Mouse (Mus musculus) urinary bladder, postnatal 10 days (tissue): Measurements from ENCODE around the gene Egfl7.

ENCODE experiments used
- DNase-seq: peaks from one replicate; pipeline ENCODE4 v3.0.0; 2022; ENCODE audit warnings: low spot score

The Egfl7 gene

DNA sequence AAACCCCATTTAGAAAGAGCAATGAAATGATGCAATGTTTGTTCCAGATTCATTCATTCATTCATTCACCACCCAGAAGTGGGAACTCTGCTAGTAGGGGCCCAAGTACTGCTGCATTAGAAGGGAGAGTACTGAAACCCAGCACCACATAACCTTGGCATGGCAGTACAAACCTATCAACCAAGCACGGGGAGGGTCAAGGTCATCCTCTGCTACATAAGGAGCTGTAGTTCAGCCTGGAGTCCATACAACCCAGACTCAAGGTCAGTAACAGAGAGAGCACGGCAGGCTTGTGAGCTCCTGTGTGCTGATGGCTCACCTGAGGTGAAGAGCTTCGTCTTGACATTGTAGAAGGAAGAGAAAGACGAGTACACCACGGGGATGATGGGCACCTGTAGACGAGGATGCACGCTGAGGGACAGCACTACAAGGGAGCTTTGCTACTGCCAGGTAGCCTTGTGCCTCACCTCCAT is 14.7 kb downstream of the Egfl7 start:
- no peak for DNase-seq

DNA sequence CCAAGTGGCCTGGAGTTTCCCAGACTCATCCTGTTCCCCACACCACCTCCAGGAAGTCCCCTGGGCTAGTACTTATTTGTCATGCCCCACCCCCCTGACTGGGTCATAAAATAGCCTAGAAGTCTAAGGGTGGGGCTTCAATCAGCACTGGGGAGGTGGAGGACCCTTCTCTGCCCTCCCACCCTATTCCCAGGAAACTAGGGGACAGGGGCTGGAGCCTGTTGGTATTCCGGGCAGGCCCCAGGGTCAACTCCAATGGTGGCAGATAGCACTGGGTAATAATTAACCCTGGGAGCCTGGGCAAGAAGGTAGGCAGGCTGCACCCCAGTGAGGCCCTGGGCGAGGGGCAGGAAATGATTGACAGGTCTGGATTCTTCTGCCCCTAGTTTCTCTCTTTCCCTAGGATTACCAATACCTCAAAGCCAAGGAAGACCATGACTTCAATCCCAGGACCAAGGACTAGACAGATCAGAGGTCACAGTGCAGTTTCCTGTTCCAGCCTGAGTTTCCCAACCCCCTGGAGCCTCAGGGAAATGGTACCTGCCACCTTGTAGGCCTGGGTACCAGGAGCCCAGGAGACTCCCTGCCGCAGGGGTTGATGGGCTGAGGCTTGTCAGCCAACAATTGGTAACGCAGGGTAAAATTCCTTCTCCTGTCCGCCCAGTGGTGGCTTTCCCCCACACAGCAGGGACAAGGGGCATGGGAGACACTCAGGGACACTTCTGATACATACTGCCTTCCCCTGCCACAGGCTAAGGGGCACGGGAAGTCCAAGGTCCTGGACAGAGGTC is 15.3 kb downstream of the Egfl7 start:
- no peak for DNase-seq

DNA sequence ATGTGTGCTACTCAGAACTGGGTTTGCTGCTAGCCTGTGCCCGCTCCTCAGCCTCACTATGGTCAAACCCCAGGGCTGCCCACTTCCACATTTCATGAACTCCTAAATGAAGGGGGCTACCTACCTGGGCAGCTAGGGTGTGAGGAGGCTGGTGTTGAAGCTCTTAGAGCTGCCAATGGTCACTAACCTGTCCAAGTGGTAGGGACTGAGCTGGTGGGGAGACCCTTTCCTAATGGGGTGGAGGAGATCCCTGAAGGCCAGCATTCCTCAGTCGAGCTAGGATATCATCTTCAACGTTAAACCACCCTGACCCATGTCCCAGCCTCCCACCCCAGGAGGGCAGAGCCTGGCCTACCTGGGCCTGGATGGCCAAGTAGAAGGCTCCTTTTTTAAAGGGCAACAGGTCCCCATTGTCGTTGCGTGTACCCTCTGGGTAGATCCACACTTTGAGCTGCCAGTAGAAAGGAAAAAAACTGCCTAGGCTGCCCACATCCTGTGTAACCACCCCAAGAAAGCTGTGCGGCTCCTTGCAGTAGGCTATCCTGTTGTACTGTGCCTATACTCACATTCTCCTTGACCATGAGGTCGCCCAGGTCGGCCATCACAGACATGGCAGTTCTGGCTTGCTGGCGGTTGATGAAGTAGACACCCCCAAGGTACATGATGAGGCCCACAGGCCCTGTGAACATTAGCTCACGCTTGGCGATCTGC is 16.1 kb downstream of the Egfl7 start:
- DNase-seq: no peak

DNA sequence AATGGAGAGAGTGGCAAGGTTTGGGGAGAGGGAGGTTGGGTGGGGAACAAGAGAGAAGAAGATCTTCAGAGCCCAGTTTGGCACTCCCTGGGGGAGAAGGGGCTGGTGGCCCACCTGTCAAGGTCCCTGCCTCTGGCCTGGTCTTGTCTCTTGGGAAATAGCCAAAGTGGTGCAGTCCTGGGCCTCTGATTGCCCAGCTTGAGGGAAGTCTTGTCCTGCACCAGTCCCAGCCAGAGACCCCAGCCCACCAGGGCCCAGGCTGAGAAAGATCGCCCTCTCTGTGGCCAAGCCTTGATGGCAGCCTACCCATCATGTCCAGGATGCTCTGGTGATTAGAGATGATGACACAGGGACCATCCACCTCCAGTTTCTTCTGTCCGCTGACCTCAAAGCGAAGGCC is 17.1 kb downstream of the Egfl7 start:
- DNase-seq: no peak

DNA sequence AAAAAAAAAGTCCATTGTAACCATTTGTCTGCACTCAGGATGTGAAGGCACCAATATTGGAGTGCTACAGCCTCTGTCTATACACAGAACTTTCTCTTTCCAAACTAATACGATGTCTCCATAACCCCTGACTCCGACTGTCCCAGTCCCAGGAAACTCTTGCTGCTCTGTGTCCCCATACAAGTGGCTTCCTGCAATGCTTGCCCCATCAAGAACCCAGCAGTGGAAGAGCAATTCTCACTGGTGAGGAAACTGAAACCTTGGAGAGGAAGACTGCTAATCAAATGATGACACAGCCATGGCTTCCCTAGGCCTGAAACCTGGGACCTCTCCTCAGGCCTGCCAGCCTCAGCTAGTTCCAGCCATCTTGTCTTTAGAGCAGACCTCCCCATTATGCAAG is 18.0 kb downstream of the Egfl7 start:
- DNase-seq: no peak

DNA sequence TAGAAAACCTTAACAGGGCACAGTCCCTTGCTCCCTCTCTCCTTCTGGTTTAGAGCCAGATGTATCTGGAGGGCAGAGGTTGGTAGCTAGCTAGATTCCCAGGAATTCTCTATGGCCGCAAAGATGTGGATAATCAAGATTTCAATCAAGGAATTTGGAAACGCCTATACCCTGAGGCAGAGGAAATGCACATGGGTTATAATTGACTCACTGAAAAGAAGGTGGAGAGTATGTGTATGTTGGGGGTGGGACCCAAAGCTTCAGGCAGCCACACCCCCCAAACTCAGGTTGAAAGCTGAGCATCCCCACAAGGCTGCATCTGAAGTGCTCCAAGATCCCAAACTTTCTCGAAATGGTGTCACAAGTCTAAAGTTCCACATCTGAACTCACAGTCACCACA is 18.6 kb downstream of the Egfl7 start:
- DNase-seq: no peak

DNA sequence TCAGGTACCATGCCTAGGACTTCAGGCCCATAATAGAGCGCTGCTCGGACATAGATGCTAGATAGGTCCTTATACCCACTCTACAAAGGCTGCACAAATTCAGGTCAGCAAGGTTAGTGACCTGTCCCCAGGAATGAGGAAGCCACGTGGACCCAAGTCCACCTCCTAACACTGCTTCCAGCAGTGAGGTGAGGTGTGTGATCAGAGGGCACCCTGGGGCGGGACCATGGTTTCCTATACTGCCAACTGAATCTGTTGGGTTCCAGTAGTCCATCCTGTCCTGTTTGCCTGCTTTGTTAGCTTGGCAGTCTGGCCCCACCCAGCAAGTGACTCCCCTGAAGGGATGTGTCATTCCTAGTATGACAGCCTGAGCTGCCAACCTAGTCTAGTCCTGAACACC is 20.2 kb downstream of the Egfl7 start:
- DNase-seq: no peak

DNA sequence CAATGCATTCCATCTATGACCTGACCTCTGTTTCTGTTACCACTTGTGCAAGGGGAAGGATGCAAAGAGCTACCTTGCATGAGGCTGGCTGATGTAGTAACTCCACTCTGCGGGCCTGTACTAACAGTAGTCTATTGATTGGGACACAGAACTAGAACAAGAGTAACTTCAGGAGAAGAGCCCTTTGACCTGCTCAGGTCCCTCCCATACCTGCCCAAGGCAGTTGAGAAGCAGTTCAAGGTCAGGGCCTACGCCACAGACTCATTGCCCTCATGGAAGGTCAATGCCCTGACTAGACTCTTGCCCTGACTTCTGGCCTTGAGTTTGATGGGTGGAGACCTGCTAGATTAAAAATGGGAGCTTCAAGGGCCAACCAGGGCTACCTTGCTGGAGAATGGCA is 20.9 kb downstream of the Egfl7 start:
- no peak for DNase-seq

DNA sequence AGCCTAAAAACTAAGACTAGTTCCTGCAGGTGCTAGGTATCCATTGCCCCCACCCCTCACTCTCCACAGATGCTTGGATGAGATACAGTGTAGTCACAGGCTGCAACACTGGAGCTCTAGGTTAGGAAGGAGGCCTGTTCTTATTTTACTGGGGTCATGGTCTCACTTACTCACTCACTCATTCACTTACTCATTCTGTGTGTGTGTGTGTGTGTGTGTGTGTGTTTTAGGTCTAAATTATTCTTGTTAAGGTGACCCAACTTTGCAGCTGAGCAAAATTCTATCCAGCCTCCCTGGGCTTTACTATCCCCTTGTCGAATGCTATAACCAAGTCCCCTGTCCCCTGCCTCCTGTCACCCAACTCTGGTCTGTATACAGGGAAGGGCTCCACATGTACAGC is 21.8 kb downstream of the Egfl7 start:
- DNase-seq: no peak

DNA sequence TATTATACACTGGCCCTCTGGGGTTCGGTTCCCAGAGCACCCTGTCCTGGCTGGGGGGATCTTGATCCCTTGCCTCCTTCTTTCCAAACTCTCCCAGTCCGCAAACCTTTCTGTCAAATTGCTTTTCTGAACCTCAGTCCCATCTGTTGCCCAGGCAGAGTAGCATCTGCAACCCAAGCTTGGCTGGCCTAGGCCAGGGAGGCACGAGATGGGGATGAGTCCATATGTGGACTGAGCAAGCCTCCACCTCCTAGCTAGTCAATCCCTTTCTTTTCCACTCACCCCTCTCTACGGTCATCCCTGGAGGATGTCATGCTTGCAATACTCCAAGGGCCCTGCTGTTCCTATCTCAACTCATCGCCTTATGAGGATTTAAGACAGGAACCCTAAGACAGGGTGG is 22.8 kb downstream of the Egfl7 start:
- no peak for DNase-seq

DNA sequence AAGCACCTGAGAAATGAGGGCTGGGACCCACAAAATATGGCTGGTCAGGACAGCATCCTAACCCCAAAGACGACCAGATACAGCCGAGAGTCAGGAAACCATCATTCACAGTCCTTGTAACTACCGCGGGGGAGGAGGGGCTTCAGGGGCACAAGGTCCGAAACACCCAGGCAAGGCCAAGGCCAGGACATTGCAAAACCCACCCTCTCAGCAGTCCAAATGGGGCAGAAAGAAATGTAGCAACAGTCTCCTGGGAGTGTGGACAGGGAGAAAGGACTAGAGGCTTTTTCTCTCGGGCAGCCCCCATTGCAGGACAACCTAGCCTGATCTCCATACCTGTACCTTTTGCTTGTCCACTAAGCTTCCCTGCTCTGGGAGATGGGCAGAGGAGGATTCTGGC is 23.3 kb downstream of the Egfl7 start:
- no peak for DNase-seq

DNA sequence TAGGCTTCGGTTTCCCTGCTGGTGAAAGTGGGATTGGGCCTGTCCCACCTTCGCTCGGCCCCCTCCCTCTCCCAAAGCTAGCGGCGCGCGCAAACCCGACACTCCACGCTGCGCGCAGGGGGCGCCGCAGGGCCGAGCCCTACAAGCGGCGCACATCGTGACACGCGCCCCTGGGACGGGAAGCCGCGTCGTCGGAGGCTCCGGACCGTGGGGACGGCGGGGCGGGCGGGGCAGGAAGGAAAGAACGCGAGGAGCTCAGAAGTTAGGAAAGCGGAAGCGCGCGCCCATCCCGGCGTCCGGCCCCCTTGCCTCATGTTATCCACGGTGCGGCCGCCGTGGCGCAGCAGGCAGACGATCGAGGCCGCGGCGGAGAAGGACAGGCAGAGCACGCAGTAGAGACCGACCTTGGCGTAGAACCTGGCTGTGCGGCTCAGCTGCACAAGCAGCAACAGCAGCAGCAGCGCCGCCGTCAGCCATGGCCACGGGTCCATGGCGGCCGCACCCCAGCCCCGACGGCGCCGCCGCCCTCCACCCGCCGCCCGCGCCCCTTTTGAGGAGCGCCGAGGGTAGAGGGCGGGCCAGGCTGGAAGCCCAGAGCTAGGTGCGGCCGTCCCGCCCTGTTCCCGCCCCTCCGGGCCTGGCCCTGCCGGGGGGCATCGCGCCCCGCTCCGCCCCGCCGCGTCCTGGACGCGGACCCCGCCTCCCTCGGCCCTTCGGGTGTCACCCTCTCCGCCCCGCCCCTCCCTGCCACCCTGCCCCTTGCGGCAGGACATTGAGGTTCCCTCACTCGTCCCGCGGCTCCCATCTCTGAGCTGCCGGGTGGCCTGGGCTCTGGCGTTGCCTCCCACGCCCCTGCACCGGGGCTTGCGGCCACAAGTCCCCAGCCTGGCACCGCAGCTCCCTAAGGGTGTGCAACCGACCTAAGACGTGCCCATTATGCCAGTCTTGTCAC is 24.2 kb downstream of the Egfl7 start, which contains the start of gene Agpat2:
TSS of gene Agpat2 (minus strand) at position 698 of the 952 bp plus-strand sequence.
- no peak for DNase-seq

DNA sequence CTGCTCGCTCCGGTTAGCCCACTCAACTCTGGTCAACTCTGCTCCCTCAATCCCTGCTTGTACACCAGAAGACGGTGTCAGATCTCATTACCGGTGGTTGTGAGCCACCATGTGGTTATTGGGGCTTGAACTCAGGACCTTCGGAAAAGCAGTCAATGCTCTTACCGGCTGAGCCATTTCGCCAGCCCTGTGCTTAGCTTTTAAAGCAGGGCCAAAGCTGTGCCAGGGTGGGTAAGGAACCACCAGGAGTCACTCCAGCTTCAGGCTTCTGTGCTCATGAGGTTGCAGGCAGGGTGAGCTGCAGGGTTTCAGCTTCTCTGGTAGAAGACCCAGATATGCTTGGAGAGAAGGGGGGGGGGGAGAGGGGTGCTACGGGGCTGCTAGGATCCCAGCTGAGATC is 25.5 kb downstream of the Egfl7 start:
- no peak for DNase-seq

DNA sequence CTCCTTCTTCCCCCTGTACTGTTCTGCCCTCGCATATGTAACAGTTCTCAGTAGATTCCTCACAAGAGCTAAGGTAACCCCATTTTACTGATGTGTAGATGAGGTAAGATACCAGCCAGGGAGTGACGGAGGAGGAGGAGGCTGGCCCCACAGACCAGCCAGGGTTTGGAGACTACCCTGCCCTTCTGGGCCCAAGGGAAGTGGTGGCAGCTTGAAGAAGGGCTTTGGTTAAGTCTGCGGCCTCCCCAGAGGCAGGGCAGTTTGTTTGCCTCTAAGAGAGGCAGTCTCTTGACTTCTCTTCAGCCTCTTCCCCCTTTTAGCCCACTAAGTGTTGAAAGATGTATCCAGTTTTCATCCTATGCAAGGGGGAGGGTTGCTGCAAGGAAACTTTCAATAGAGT is 26.8 kb downstream of the Egfl7 start:
- no peak for DNase-seq

DNA sequence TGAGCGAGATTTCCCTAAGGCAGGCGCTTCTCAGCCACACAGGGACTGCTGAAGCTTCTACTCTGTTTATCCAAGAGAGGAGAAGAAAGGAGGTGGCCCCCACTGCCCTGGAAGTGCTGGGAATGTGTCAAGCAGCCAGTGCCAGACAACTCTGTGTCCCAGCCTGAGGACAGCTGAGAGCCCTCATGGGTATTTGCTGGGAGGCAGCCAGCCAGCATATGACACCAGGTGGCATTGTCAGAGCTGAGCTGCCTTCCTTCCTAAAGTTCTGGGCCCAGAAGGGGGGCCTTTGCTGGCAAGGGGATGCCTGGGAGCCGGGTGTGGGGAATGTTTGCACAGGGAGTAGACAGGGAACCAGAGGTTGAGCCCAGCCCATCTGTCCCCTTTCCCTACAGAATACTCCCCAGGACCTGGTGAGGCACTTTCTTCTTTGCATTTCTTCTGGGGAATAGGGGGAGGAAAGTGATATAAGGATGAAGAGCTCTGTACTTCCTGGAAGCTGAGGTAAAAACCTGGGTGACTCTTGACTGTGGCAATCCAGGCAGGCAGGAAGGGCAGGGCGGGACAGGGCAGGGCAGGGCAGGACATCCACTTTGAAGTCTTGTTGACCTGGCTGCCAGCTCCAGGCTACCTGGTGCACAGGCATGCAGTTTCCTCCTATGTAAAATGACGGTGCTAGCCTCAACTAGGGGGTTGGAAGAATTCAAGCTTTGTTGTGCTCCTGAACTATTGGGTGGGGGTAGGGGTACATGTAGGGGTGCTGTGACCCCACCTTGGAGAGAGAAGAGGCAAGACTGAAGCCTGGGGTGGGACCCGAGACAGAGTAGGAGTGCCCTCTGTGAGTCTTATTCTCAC is 27.5 kb downstream of the Egfl7 start:
- no peak for DNase-seq

DNA sequence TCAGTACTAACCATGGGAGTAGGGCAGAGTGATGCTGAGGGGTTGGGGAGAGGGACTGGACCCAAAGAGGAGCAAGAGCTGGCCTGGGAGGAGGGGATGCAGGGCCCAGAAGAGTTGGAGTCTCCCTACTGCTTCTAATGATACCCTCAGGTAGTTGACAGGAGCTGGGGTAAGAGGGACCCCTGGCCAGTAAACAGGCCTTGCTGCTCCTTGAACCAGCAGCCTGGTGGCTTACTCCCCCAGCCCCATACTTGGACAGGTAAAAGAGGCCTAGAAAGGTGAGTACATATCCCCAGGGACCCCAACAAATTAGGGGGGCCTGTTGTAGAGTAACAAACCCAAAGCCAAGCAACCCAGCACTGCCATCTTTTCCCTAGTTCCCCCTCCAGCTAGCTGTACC is 29.0 kb downstream of the Egfl7 start:
- no peak for DNase-seq

DNA sequence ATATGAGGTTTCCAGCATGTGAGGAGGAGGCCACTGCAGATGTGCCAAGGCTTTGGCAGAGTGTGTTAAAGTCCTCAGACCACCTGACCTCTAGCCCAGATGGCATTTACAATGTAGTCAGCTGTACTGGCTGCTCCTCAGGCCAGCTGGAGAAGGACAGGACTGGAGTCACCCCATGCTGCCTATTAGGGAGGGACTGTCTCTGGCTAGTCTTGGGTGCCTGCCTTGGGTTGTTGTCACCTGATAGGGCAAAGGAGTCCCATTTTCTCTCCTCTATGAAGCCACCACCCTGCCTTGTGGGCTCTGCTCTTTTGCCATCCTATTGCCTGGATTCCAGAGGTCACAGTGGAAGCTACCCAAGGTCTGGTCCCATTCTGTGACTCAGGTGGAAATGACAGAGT is 29.4 kb downstream of the Egfl7 start:
- no peak for DNase-seq

DNA sequence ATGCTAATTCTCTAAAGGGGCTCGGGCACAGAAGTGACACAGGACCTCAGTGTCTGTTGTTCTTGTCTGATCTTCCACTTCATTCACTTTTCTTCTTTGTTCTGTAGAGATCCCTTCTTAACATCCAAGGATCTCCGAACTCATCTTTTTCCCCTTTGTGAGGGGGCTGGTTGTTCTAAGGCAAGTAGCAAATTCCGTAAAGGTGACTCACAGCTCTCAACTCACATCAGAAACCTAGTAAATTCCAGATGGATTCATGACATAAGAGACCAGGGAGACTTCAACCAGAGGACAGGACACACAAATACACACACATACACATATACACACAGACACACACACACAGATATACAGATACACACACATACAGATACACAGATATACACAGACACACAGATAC is 30.7 kb downstream of the Egfl7 start:
- DNase-seq: no peak

DNA sequence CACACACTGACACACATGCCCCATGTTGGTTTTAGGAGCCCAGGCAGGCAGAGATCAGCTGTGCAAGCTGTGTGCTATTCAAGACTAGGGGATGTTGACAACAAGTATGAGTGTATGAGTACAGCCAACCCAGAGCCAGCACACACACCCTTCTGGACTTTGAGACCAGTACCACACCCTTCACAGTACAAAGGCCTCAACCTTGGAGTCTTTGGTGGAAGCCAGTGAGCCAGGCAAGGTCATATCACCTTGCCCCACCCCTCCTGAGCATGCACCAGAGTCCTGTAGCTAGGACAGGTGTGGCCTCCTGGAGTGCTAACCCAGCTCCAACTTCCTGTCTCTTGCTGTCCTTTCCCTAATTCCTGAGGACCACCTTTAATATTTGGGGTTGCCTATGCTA is 31.2 kb downstream of the Egfl7 start:
- DNase-seq: no peak

DNA sequence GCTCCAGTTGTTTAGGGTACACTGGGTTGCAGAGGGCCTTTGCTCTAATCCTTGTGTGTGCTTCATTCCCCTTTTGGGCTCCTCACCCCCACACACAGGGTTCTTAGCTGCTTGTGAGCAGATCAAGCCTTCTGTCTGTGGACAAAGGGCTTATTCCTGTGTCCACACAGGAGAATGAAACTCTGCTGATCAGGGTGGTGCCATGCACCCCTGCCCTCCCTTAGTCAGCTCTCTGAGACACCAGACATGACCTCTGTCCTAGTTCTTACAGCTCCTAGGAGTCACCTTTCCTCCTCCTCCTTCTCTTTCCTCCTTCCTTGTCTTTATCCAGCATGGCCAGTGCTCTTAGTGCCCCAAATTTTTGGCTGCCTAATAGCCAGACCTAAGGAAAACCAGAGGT is 32.1 kb downstream of the Egfl7 start:
- DNase-seq: no peak

DNA sequence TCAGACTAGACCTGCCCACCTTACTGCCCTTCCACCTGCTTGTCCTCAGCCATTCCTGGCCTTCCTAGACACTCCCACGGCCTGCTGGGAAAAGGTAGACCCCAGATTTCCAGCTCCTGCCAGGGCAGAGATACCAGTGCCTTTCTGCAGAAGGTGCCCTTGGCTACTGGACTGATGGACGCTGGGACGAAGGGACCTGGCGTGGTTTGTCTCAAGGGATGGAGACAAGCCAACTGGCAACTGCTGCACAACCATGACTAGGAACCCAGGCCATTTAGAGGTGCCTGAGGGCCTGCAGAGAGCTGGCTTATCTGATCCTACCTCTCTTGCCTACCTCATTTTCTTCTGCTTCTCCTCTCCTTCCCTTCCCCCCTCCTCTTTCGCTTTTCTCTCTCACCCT is 35.1 kb downstream of the Egfl7 start:
- no peak for DNase-seq
